Mouse (Mus musculus) kidney, adult 2 months (tissue): ENCODE measurements at regions not wholly inside any gene's neighbourhood (a gene's known extent, or its start where the extent isn't known, plus 50 kb on each side); places are given as distances from the start of the nearest gene placed in this dataset.

Experiments
- CTCF ChIP-seq: fragments of 200-500 bp; conservative IDR thresholded peaks from 2 replicates; pipeline ENCODE4 v1.5.1; 2011; ENCODE audit warnings: low read depth, mild to moderate bottlenecking, control low read depth, low read length, moderate library complexity, mixed read lengths; ENCODE audit not compliant: insufficient read depth, insufficient read length
- POLR2A ChIP-seq: fragments of 200-500 bp; IDR thresholded peaks from one replicate; pipeline ENCODE4 v1.6.1; 2011; ENCODE audit warnings: low read depth, low read length, control low read depth

DNA sequence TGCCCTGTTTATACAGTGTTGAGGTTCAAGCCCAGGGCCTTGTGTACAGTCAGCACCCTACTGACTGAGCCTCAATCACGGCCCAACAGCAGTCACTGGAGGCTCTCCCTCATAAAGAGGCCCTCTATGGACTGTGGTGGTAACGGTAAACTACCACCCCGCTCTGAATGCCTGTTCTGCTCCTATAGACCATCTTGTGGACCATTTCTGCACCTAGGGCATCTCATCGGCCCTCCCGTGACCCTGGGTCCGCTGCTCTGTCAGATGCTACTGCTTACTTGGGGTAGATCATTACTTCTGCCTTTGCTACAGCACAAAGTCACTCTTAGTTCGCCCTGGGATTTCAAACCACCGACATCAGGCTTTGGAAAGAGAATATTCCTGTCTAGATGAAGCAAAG lies 196.1 kb upstream of the Trpc7 start:
- no peak for TF ChIP-seq POLR2A
- no peak for TF ChIP-seq CTCF
